Mouse (Mus musculus): ENCODE data around the gene Crmp1. TPM values are rescaled to one million over a fixed set of nuclear protein-coding genes. Genes with fewer than 3 reads are reported as not detected.

The Crmp1 gene
- polyA plus RNA-seq, 2 experiments, result 0.18 to 0.49 TPM

DNA sequence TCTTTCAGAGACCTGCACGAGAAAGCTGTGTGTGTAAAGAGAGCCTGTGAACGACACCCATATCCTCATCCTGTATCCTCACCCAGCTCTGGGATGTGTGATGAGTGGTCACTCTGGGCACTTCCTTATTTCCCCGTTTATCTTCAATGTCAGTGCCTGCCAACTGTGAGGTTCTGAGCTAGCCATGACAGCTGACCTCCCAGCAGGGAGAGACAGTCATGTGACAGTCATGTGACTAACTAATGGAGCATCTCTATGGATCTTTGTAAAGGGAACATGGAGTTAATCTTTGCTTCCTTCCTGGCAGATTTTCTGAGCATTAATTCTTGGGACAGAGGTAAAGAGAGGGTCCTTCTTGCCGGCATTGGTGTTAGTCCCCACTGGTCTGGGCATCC, 28.0 kb upstream of the Crmp1 start:
- TF ChIP-seq EP300 (IDR thresholded peaks at IDR 0.05; ENCODE audit: low read depth), result no peak
- TF ChIP-seq CTCF (IDR thresholded peaks at IDR 0.05; ENCODE audit: low read depth), result no peak
- Histone ChIP-seq H3K36me3 (replicated peaks; ENCODE audit: control insufficient read depth, insufficient read depth, low read depth) (no peaks in the 10 kb centered on the region), H3K4me1 (replicated peaks; ENCODE audit: control insufficient read depth in 2 of 2, insufficient read depth in 2 of 2, low read length in 1 of 2) (no peaks in the 10 kb centered on the region), H3K4me2 (ENCODE audit: low read depth) (no peak overlapping the region), H3K27ac (no peak overlapping the region), H3K4me3 (ENCODE audit: insufficient read depth in 1 of 2, low read depth in 2 of 2, low read length in 2 of 2) (no peak overlapping the region), H3K27me3 (ENCODE audit: control insufficient read depth, insufficient read depth, low read length) (no peaks in the 10 kb centered on the region), H3K9me3 (ENCODE audit: control insufficient read depth, low read length) (no peaks in the 10 kb centered on the region), H3K9ac (replicated peaks) (no peak overlapping the region)
- DNase-seq (ENCODE audit: low read depth in 3 of 3, low spot score in 3 of 3) (no peak), ATAC-seq (ENCODE audit: insufficient read depth) (no peak)
- WGBS (ENCODE audit: insufficient replicate concordance), result 28% methylated on average over 4 of the region's 4 CpGs

DNA sequence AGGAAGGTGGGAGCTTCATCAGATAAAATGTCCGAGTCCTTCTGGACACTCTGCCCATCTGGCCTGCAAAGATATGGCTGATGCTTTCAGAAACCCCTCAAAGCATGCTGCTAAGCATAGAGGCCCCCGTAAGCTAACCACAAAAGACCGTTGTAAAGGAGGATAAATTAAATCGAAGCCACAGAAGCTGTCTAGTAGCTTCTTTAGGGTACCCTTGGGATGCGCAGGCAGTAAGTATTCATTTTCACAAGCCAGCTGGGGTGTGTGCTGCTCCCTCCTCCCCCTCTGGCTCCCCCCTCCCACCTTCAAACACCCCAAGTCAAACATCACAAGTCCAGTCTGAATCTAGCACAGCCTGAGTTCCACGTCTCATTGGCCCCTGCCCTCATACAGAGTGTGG, 27.1 kb upstream of the Crmp1 start:
- WGBS (ENCODE audit: insufficient replicate concordance), result 58% methylated on average over 6 of the region's 6 CpGs
- H3K4me3 ChIP-seq (ENCODE audit: insufficient read depth in 1 of 2, low read depth in 2 of 2, low read length in 2 of 2), result no peak overlapping the region
- H3K9ac ChIP-seq (replicated peaks), result no peak overlapping the region
- H3K27me3 ChIP-seq (ENCODE audit: control insufficient read depth, insufficient read depth, low read length), result no peaks in the 10 kb centered on the region
- TF ChIP-seq EP300 (IDR thresholded peaks at IDR 0.05; ENCODE audit: low read depth) (no peak), CTCF (IDR thresholded peaks at IDR 0.05; ENCODE audit: low read depth) (no peak)
- ATAC-seq (ENCODE audit: insufficient read depth) (no peak), DNase-seq (ENCODE audit: low read depth in 3 of 3, low spot score in 3 of 3) (no peak)
- no peak overlapping the region for H3K4me2 ChIP-seq (ENCODE audit: low read depth)
- no peaks in the 10 kb centered on the region for H3K36me3 ChIP-seq (replicated peaks; ENCODE audit: control insufficient read depth, insufficient read depth, low read depth)
- H3K4me1 ChIP-seq (replicated peaks; ENCODE audit: control insufficient read depth in 2 of 2, insufficient read depth in 2 of 2, low read length in 1 of 2), result no peaks in the 10 kb centered on the region
- H3K9me3 ChIP-seq (ENCODE audit: control insufficient read depth, low read length), result no peaks in the 10 kb centered on the region
- no peak overlapping the region for H3K27ac ChIP-seq

DNA sequence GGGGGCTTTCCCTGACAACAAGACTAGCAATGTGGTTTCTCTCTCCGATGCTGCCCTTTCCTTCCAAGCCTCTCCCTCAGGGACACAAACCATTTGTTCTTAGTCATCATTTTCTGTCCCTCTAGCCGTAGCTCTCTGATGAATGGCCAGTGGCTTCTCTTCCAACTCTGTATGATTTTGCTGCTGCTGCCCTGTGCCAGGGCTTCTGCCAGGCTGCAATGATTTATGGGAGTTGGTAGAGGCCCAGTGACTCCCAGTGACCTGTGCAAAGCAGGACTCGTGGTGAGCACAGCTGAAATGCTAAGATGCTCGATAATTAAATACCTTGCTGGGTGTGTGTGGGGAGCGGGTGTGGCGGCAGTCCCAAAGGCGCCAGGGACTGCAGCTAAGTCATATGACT, 26.5 kb upstream of the Crmp1 start:
- Histone ChIP-seq H3K27ac (no peak overlapping the region), H3K4me3 (ENCODE audit: insufficient read depth in 1 of 2, low read depth in 2 of 2, low read length in 2 of 2) (no peak overlapping the region), H3K27me3 (ENCODE audit: control insufficient read depth, insufficient read depth, low read length) (no peaks in the 10 kb centered on the region), H3K9me3 (ENCODE audit: control insufficient read depth, low read length) (no peaks in the 10 kb centered on the region), H3K4me1 (replicated peaks; ENCODE audit: control insufficient read depth in 2 of 2, insufficient read depth in 2 of 2, low read length in 1 of 2) (no peaks in the 10 kb centered on the region), H3K9ac (replicated peaks) (no peak overlapping the region), H3K36me3 (replicated peaks; ENCODE audit: control insufficient read depth, insufficient read depth, low read depth) (no peaks in the 10 kb centered on the region), H3K4me2 (ENCODE audit: low read depth) (no peak overlapping the region)
- DNase-seq (ENCODE audit: low read depth in 3 of 3, low spot score in 3 of 3) (no peak), ATAC-seq (ENCODE audit: insufficient read depth) (no peak)
- WGBS (ENCODE audit: insufficient replicate concordance), result 60% methylated on average over 7 of the region's 7 CpGs
- no peak for TF ChIP-seq EP300 (IDR thresholded peaks at IDR 0.05; ENCODE audit: low read depth)

DNA sequence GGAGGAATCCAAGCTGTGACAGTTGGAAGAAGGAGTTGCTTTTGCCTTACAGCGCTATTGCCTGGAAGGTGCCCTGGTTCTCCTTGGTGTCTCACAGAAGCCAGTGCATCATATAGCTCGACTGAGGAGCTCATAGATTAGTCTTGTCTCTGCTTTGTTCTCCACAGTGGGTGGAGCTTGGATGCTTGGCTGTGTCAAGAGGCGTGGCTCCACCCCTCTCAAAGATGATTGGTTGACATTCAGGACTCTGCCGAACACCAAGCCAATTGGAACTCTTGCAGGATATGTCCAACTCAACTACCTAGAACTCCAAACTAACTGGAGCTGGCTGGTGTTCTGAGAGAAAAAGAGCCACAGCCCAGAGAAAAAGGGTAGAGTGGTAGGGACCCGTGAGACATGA, 22.1 kb upstream of the Crmp1 start:
- no peaks in the 10 kb centered on the region for H3K27me3 ChIP-seq (ENCODE audit: control insufficient read depth, insufficient read depth, low read length)
- H3K9me3 ChIP-seq (ENCODE audit: control insufficient read depth, low read length), result no peaks in the 10 kb centered on the region
- no peak overlapping the region for H3K4me2 ChIP-seq (ENCODE audit: low read depth)
- H3K4me1 ChIP-seq (replicated peaks; ENCODE audit: control insufficient read depth in 2 of 2, insufficient read depth in 2 of 2, low read length in 1 of 2), result no peaks in the 10 kb centered on the region
- no peak overlapping the region for H3K4me3 ChIP-seq (ENCODE audit: insufficient read depth in 1 of 2, low read depth in 2 of 2, low read length in 2 of 2)
- no peak for TF ChIP-seq CTCF (IDR thresholded peaks at IDR 0.05; ENCODE audit: low read depth)
- no peak overlapping the region for H3K9ac ChIP-seq (replicated peaks)
- H3K27ac ChIP-seq, result no peak overlapping the region
- 36% methylated on average over 5 of the region's 5 CpGs for WGBS (ENCODE audit: insufficient replicate concordance)
- no peak for DNase-seq (ENCODE audit: low read depth in 3 of 3, low spot score in 3 of 3)
- no peak for ATAC-seq (ENCODE audit: insufficient read depth)
- no peaks in the 10 kb centered on the region for H3K36me3 ChIP-seq (replicated peaks; ENCODE audit: control insufficient read depth, insufficient read depth, low read depth)

- H3K27ac ChIP-seq, result no peak overlapping the region
- H3K9ac ChIP-seq (replicated peaks), result no peak overlapping the region
- no peak for ATAC-seq (ENCODE audit: insufficient read depth)
- H3K9me3 ChIP-seq (ENCODE audit: control insufficient read depth, low read length), result no peaks in the 10 kb centered on the region
- H3K27me3 ChIP-seq (ENCODE audit: control insufficient read depth, insufficient read depth, low read length), result no peaks in the 10 kb centered on the region
- H3K4me1 ChIP-seq (replicated peaks; ENCODE audit: control insufficient read depth in 2 of 2, insufficient read depth in 2 of 2, low read length in 1 of 2), result no peaks in the 10 kb centered on the region
- H3K4me3 ChIP-seq (ENCODE audit: insufficient read depth in 1 of 2, low read depth in 2 of 2, low read length in 2 of 2), result no peak overlapping the region
- 68% methylated on average over 5 of the region's 5 CpGs for WGBS (ENCODE audit: insufficient replicate concordance)
- DNase-seq (ENCODE audit: low read depth in 3 of 3, low spot score in 3 of 3), result no peak
- no peaks in the 10 kb centered on the region for H3K36me3 ChIP-seq (replicated peaks; ENCODE audit: control insufficient read depth, insufficient read depth, low read depth)
- H3K4me2 ChIP-seq (ENCODE audit: low read depth), result no peak overlapping the region
- no peak for TF ChIP-seq CTCF (IDR thresholded peaks at IDR 0.05; ENCODE audit: low read depth)
- TF ChIP-seq EP300 (IDR thresholded peaks at IDR 0.05; ENCODE audit: low read depth), result no peak
Observed at GRCm38 (mm10) chr5:37220575-37220974, 21.2 kb upstream of the Crmp1 start.

DNA sequence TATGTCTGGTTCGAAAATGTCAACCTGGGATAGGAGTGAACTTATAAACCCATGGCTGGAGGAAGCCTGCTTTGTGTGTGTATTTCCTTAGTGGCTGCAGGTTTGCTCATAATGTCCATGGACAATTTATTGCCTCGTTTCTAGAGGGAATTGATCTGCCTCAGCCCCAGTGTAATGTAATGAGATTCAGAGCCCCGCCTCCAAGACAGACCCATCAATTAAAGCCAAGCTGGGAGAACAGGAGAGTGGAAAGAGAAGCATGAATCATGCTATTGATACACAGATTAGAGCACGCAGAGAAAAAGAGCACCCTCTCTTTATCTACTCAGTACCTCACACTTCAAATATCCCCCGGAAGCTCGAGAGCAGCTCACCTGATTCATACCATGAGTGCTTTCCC, 20.2 kb upstream of the Crmp1 start:
- no peak for TF ChIP-seq EP300 (IDR thresholded peaks at IDR 0.05; ENCODE audit: low read depth)
- no peak for TF ChIP-seq CTCF (IDR thresholded peaks at IDR 0.05; ENCODE audit: low read depth)
- no peak for ATAC-seq (ENCODE audit: insufficient read depth)
- Histone ChIP-seq H3K9me3 (ENCODE audit: control insufficient read depth, low read length) (no peaks in the 10 kb centered on the region), H3K27ac (no peak overlapping the region), H3K27me3 (ENCODE audit: control insufficient read depth, insufficient read depth, low read length) (no peaks in the 10 kb centered on the region), H3K36me3 (replicated peaks; ENCODE audit: control insufficient read depth, insufficient read depth, low read depth) (no peaks in the 10 kb centered on the region), H3K4me2 (ENCODE audit: low read depth) (no peak overlapping the region), H3K4me3 (ENCODE audit: insufficient read depth in 1 of 2, low read depth in 2 of 2, low read length in 2 of 2) (no peak overlapping the region), H3K4me1 (replicated peaks; ENCODE audit: control insufficient read depth in 2 of 2, insufficient read depth in 2 of 2, low read length in 1 of 2) (no peaks in the 10 kb centered on the region), H3K9ac (replicated peaks) (no peak overlapping the region)
- DNase-seq (ENCODE audit: low read depth in 3 of 3, low spot score in 3 of 3), result no peak
- 47% methylated on average over 6 of the region's 6 CpGs for WGBS (ENCODE audit: insufficient replicate concordance)
